Mouse (Mus musculus) large intestine, adult 2 months (tissue): Measurements from ENCODE around the gene Klhl35. TPM values are rescaled to one million over a fixed set of nuclear protein-coding genes. Genes with fewer than 3 reads are reported as not detected.

ENCODE experiments used
- DNase-seq: peaks from one replicate; pipeline ENCODE4 v3.0.0-alpha.2; 2012; ENCODE audit warnings: low read depth, low spot score
- WGBS: fragments of 180-500 bp; shearing (Covaris S2); methylation state at CpG from one replicate; pipeline ENCODE4 v1.1.7; 2018; 5-methylcytosine and 5-hydroxymethylcytosine counted together
- polyA plus RNA-seq: library from polyadenylated mRNA; depleted of rRNA; stranded (reverse); fragments of >200 nt; gene quantifications from 2 replicates; pipeline ENCODE4 v1.2.3, GENCODE M21; 2012; rRNA removed

The Klhl35 gene
- 0.11 and 0.14 TPM in 2 replicates for polyA plus RNA-seq

- DNase-seq, result no peak
- 38% methylated on average over 8 of the region's 8 CpGs for WGBS
Measured at GRCm38 (mm10) chr7:99465811-99466210, at the start of gene Klhl35. TSS of gene Klhl35 (plus strand) at chr7:99466004.

GRCm38 (mm10) chr7:99419311-99419710, 46.5 kb upstream of the Klhl35 start:
- WGBS, result 88% methylated on average over 3 of the region's 3 CpGs
- no peak for DNase-seq

GRCm38 (mm10) chr7:99421006-99421405, 44.8 kb upstream of the Klhl35 start:
- DNase-seq, result peak; percentile 27
- WGBS, result 36% methylated on average over 6 of the region's 6 CpGs

- WGBS, result 57% methylated on average over 8 of the region's 8 CpGs
- DNase-seq, result no peak
Measured at GRCm38 (mm10) chr7:99424538-99425155, 41.2 kb upstream of the Klhl35 start.

GRCm38 (mm10) chr7:99425706-99426105, 40.1 kb upstream of the Klhl35 start:
- WGBS, result 80% methylated on average over 4 of the region's 4 CpGs
- DNase-seq, result no peak

- WGBS, result 80% methylated on average over 10 of the region's 10 CpGs
- DNase-seq, result no peak
Measured at GRCm38 (mm10) chr7:99427031-99427430, 38.8 kb upstream of the Klhl35 start.

- DNase-seq, result no peak
- WGBS, result 96% methylated on average over 3 of the region's 3 CpGs
Measured at GRCm38 (mm10) chr7:99427987-99428386, 37.8 kb upstream of the Klhl35 start.

- DNase-seq, result no peak
- WGBS, result 75% methylated on average over 5 of the region's 5 CpGs
Measured at GRCm38 (mm10) chr7:99428836-99429235, 37.0 kb upstream of the Klhl35 start.

GRCm38 (mm10) chr7:99429786-99430185, 36.0 kb upstream of the Klhl35 start:
- WGBS, result 68% methylated on average over 6 of the region's 6 CpGs
- DNase-seq, result no peak

- 82% methylated on average over 11 of the region's 11 CpGs for WGBS
- no peak for DNase-seq
Measured at GRCm38 (mm10) chr7:99430246-99430645, 35.6 kb upstream of the Klhl35 start.

- WGBS, result 85% methylated on average over 14 of the region's 14 CpGs
- no peak for DNase-seq
Measured at GRCm38 (mm10) chr7:99432248-99432647, 33.6 kb upstream of the Klhl35 start.

GRCm38 (mm10) chr7:99432863-99433262, 32.9 kb upstream of the Klhl35 start:
- 88% methylated on average over 6 of the region's 6 CpGs for WGBS
- DNase-seq, result no peak

GRCm38 (mm10) chr7:99434672-99435250, 31.0 kb upstream of the Klhl35 start:
- no peak for DNase-seq
- WGBS, result 43% methylated on average over 12 of the region's 12 CpGs

GRCm38 (mm10) chr7:99436530-99436929, 29.3 kb upstream of the Klhl35 start:
- 79% methylated on average over 4 of the region's 4 CpGs for WGBS
- DNase-seq, result no peak

- 82% methylated on average over 10 of the region's 10 CpGs for whole genome bisulfite sequencing
Measured at GRCm38 (mm10) chr7:99438881-99439280, 26.9 kb upstream of the Klhl35 start.

GRCm38 (mm10) chr7:99441534-99442072, 24.2 kb upstream of the Klhl35 start:
- 21% methylated on average over 6 of the region's 6 CpGs for WGBS
- peak; percentile 37 for DNase-seq

More at GRCm38 (mm10) chr7:99438881-99439280, 26.9 kb upstream of the Klhl35 start:
- DNase-seq, result no peak

- 79% methylated on average over 5 of the region's 5 CpGs for WGBS
- no peak for DNase-seq
Measured at GRCm38 (mm10) chr7:99443164-99443563, 22.6 kb upstream of the Klhl35 start.

GRCm38 (mm10) chr7:99444012-99444411, 21.8 kb upstream of the Klhl35 start:
- DNase-seq, result no peak
- WGBS, result 52% methylated on average over 6 of the region's 6 CpGs

GRCm38 (mm10) chr7:99445833-99446232, 20.0 kb upstream of the Klhl35 start:
- 94% methylated on average over 2 of the region's 2 CpGs for WGBS
- no peak for DNase-seq

- WGBS, result 95% methylated on average over 5 of the region's 5 CpGs
- DNase-seq, result no peak
Measured at GRCm38 (mm10) chr7:99447323-99447722, 18.5 kb upstream of the Klhl35 start.

- WGBS, result 61% methylated on average over 5 of the region's 5 CpGs
- DNase-seq, result no peak
Measured at GRCm38 (mm10) chr7:99448619-99449018, 17.2 kb upstream of the Klhl35 start.
